Mouse (Mus musculus): ENCODE measurements around the gene Olfr641. TPM values are rescaled to one million over a fixed set of nuclear protein-coding genes. Genes with fewer than 3 reads are reported as not detected.

The Olfr641 gene
- total RNA-seq (2021), result not detected
- long read RNA-seq, experiment 1, result 0 reads
- long read RNA-seq, experiment 2, result 0 reads

- intact Hi-C loops (cut with DNase I), result no loop called here
- Histone ChIP-seq H3K27ac (no peak within 1 kb of the TSS), H3K4me3 (no peak within 1 kb of the TSS)
- DNase-seq (ENCODE audit: extremely low spot score in 1 of 2, low spot score in 2 of 2), result no peak
- TF ChIP-seq CTCF (IDR thresholded peaks at IDR 0.05), result no peak
These were observed at the start of gene Olfr641 for GRCm38 (mm10) chr7:104035145-104035544. Gene Olfr641, plus strand, starts transcription at chr7:104035445.

GRCm38 (mm10) chr7:103998446-103998845, 36.8 kb upstream of the Olfr641 start, which contains the start of gene Olfr638:
Gene Olfr638, plus strand, starts transcription at chr7:103998746.
- H3K27ac ChIP-seq, result no peak within 1 kb of the TSS
- intact Hi-C loops (cut with DNase I), result no loop called here
- no peak for DNase-seq (ENCODE audit: extremely low spot score in 1 of 2, low spot score in 2 of 2)
- TF ChIP-seq CTCF (IDR thresholded peaks at IDR 0.05), result no peak
- H3K4me3 ChIP-seq, result no peak within 1 kb of the TSS

GRCm38 (mm10) chr7:103999124-103999523, 36.1 kb upstream of the Olfr641 start:
- no peak for TF ChIP-seq CTCF (IDR thresholded peaks at IDR 0.05)
- DNase-seq (ENCODE audit: extremely low spot score in 1 of 2, low spot score in 2 of 2), result no peak
- intact Hi-C loops (cut with DNase I), result no loop called here

GRCm38 (mm10) chr7:104017203-104017602, 18.0 kb upstream of the Olfr641 start, which contains the start of gene Olfr639:
Gene Olfr639, minus strand, starts transcription at chr7:104017303.
- H3K4me3 ChIP-seq, result no peak within 1 kb of the TSS
- no peak for DNase-seq (ENCODE audit: extremely low spot score in 1 of 2, low spot score in 2 of 2)
- no peak within 1 kb of the TSS for H3K27ac ChIP-seq
- intact Hi-C loops (cut with DNase I), result no loop called here
- TF ChIP-seq CTCF (IDR thresholded peaks at IDR 0.05), result no peak

More at GRCm38 (mm10) chr7:103999124-103999523, 36.1 kb upstream of the Olfr641 start:
- no peak overlapping the region for H3K4me3 ChIP-seq
- H3K27ac ChIP-seq, result no peak overlapping the region

GRCm38 (mm10) chr7:104018953-104019352, 16.3 kb upstream of the Olfr641 start:
- intact Hi-C loops (cut with DNase I), result no loop called here

GRCm38 (mm10) chr7:104021651-104022050, 13.6 kb upstream of the Olfr641 start:
- intact Hi-C loops (cut with DNase I), result no loop called here
- TF ChIP-seq CTCF (IDR thresholded peaks at IDR 0.05), result no peak

More at GRCm38 (mm10) chr7:104018953-104019352, 16.3 kb upstream of the Olfr641 start:
- TF ChIP-seq CTCF (IDR thresholded peaks at IDR 0.05), result no peak
- Histone ChIP-seq H3K27ac (no peak overlapping the region), H3K4me3 (no peak overlapping the region)
- no peak for DNase-seq (ENCODE audit: extremely low spot score in 1 of 2, low spot score in 2 of 2)

GRCm38 (mm10) chr7:104025473-104025872, 9.8 kb upstream of the Olfr641 start, which contains the start of gene Olfr640:
Gene Olfr640, minus strand, starts transcription at chr7:104025573.
- DNase-seq (ENCODE audit: extremely low spot score in 1 of 2, low spot score in 2 of 2), result no peak
- TF ChIP-seq CTCF (IDR thresholded peaks at IDR 0.05), result no peak
- no peak within 1 kb of the TSS for H3K4me3 ChIP-seq
- no peak within 1 kb of the TSS for H3K27ac ChIP-seq
- intact Hi-C loops (cut with DNase I), result no loop called here

More at GRCm38 (mm10) chr7:104021651-104022050, 13.6 kb upstream of the Olfr641 start:
- DNase-seq (ENCODE audit: extremely low spot score in 1 of 2, low spot score in 2 of 2), result no peak
- Histone ChIP-seq H3K4me3 (no peak overlapping the region), H3K27ac (no peak overlapping the region)

GRCm38 (mm10) chr7:104026978-104027377, 8.3 kb upstream of the Olfr641 start:
- Histone ChIP-seq H3K27ac (no peak overlapping the region), H3K4me3 (no peak overlapping the region)
- DNase-seq (ENCODE audit: extremely low spot score in 1 of 2, low spot score in 2 of 2), result no peak
- intact Hi-C loops (cut with DNase I), result no loop called here
- no peak for TF ChIP-seq CTCF (IDR thresholded peaks at IDR 0.05)

DNA sequence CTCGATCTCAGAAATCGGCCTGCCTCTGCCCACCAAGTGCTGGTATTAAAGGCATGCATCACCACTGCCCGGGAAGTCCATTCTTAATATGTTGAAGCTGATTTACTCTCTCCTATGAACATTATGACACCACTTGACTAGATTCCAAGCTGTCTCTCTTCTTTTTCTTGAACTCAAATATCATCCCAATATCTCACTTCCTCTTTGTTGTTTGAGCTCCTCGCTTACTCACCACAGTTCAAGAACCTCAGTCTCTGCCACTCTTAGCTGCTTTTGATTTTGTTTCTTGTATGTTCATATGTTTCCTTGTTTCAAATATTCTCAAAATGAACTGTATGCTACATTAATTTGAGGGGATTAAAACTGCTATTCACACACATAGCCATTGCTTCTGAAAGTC, 15.5 kb downstream of the Olfr641 start:
- intact Hi-C loops (cut with DNase I), result no loop called here
- Histone ChIP-seq H3K4me3 (no peak overlapping the region), H3K27ac (no peak overlapping the region)
- no peak for DNase-seq (ENCODE audit: extremely low spot score in 1 of 2, low spot score in 2 of 2)
- TF ChIP-seq CTCF (IDR thresholded peaks at IDR 0.05), result no peak

DNA sequence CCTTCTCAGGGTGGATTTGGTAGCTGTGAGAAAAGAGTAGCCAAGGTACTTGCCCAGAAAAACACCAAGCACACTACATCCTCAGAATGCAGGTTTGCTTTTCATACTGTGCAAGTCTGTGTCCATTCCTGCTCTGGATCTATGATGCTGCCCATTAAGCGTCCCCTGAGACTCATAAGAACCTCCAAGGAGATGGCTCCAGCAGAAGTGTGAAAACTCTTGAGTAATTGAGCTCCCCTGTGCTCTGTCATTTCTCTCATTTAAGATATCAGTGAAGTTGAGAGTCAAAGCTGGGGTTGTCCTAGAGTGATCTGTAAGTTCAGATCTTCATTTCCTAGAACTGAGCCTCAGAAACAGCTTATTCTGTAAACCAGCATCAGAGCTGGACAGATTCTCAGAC, 17.3 kb downstream of the Olfr641 start, which contains the start of gene Olfr642:
TSS of gene Olfr642 (minus strand) at position 101 of the 400 bp plus-strand sequence.
- Histone ChIP-seq H3K27ac (no peak within 1 kb of the TSS), H3K4me3 (no peak within 1 kb of the TSS)
- no peak for DNase-seq (ENCODE audit: extremely low spot score in 1 of 2, low spot score in 2 of 2)
- TF ChIP-seq CTCF (IDR thresholded peaks at IDR 0.05), result no peak
- intact Hi-C loops (cut with DNase I), result no loop called here

GRCm38 (mm10) chr7:104059215-104059614, 24.0 kb downstream of the Olfr641 start:
- Histone ChIP-seq H3K4me3 (no peak overlapping the region), H3K27ac (no peak overlapping the region)
- no peak for TF ChIP-seq CTCF (IDR thresholded peaks at IDR 0.05)
- DNase-seq (ENCODE audit: extremely low spot score in 1 of 2, low spot score in 2 of 2), result no peak
- intact Hi-C loops (cut with DNase I), result no loop called here

DNA sequence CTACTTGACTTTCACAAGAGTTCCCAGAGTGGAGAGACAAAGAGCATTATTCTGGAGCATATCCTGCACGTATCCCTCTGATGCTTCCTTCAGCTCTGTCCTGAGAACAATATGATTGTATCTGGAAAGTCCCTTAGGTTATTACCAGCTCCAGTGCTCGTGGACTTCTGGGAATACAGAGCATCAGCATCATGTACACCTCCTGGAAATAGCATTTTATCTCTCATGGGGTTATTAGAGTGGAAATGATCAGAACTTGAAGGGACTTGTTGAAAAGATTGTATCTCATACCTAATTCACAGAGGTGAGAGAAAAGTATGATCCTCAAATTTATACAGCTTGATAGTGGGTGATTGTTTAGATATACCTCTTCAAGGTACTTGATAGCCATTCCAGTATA, 26.1 kb downstream of the Olfr641 start, which contains the start of gene 4930516K23Rik:
TSS of gene 4930516K23Rik (minus strand) at position 101 of the 400 bp plus-strand sequence.
- no peak for DNase-seq (ENCODE audit: extremely low spot score in 1 of 2, low spot score in 2 of 2)
- no peak within 1 kb of the TSS for H3K27ac ChIP-seq
- intact Hi-C loops (cut with DNase I), result no loop called here
- TF ChIP-seq CTCF (IDR thresholded peaks at IDR 0.05), result no peak
- H3K4me3 ChIP-seq, result no peak within 1 kb of the TSS

DNA sequence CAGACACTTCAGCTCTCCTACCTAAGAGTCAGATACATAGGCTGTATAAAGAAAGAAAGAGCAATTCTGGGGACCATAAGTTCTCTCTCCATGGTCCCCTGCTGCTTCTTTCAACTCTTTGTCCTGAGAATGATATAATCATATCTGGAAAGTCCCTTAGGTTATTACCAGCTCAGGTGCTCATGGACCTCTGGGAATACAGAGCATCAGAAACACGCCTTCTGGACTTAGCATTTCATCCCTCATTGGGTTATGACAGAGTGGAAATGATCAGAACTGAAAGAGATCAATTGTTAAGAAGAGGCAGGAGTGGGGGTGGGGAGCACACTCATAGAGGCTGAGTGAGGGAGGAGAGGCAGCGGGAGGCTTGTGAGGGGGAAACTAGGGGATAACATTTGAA, 36.5 kb downstream of the Olfr641 start, which contains the start of gene Olfr644:
TSS of gene Olfr644 (minus strand) at position 101 of the 400 bp plus-strand sequence.
- no peak within 1 kb of the TSS for H3K4me3 ChIP-seq
- no peak within 1 kb of the TSS for H3K27ac ChIP-seq
- DNase-seq (ENCODE audit: extremely low spot score in 1 of 2, low spot score in 2 of 2), result no peak
- intact Hi-C loops (cut with DNase I), result no loop called here
- no peak for TF ChIP-seq CTCF (IDR thresholded peaks at IDR 0.05)

All from left cerebral cortex, adult 2 months (tissue).